Mouse (Mus musculus): Measurements from ENCODE around the gene Magi1.

Gene Magi1

DNA sequence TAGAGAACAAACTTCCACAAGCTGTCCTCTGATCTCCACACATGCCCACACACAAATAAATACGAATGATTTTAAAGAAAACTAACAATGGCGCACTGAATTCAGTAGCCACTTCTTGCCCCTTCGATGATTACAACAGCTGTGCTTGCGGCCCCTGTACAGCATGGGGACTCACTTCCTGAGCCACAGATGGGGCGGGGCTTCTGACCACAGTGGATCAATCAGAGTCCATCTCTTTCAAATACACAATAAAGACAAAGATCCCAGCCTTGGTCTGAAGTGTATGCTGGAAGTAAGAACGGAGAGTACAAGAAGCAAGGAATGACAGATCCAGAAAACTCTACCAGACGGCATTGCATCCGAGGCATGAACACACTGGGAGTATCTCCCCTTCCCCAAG is 120.8 kb downstream of the Magi1 start:
- DNase-seq (ENCODE audit: low spot score in 2 of 2) = no peak

- DNase-seq (ENCODE audit: low spot score in 2 of 2) = no peak
Observed at GRCm38 (mm10) chr6:94159256-94159655, 124.5 kb downstream of the Magi1 start.

- DNase-seq (ENCODE audit: low spot score in 2 of 2) = no peak
Observed at GRCm38 (mm10) chr6:94158119-94158848, 125.4 kb downstream of the Magi1 start.

DNA sequence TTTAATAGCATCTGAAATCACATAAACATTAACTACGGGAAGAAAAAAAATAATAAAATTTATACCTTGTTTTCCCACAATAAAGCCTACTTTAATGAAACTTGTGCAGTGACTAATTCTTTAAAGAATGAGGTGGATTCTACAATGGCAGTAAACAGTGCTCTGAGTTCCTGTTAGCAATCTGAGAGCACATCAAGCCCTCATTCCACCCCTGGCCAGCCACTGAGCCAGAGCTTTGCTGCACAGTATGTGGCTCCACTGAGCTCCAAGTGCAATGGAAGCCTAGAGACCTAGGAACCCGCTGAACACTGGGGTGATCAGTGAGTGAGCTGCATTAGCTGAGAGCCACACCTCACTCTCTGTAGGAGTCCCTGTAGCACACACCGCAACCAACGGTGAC is 127.7 kb downstream of the Magi1 start:
- no peak for DNase-seq (ENCODE audit: low spot score in 2 of 2)

GRCm38 (mm10) chr6:94154854-94155601 is 128.7 kb downstream of the Magi1 start:
- DNase-seq (ENCODE audit: low spot score in 2 of 2) = no peak

DNA sequence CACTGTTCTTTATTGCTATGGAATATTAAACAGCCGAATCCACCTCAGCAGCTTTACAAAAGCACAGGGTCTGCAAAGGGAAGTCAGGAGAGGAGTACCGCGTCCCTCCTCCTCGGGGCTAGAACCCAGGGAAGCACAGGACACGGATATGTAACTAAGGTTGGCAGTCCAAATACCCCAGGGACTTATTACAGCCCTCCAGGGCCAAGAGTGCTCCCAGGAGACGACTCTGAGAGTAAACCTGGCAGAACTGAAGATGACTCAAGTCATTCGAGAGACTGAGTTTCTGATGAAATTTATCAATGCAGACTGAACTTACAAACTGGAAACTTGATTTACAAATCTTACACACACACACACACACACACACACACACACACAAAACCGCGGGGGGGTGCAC is 130.8 kb downstream of the Magi1 start:
- DNase-seq (ENCODE audit: low spot score in 2 of 2) = no peak

GRCm38 (mm10) chr6:94150876-94151275 is 132.8 kb downstream of the Magi1 start:
- DNase-seq (ENCODE audit: low spot score in 2 of 2) = no peak

- no peak for DNase-seq (ENCODE audit: low spot score in 2 of 2)
Observed at GRCm38 (mm10) chr6:94149800-94150199, 133.9 kb downstream of the Magi1 start.

DNA sequence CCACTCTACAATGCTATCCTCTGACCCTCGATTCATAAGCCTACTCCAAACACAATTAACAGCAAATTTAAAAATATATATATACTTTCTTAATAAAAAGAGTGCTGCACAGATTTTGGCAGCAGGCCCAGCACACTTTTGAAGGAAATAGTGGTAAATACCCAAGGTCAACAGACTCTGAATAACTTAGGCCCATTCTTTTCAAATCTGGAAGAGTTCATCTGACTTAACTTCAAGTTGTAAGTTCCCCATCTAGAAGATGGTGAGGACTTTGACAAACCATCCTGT is 137.6 kb downstream of the Magi1 start:
- no peak for DNase-seq (ENCODE audit: low spot score in 2 of 2)

DNA sequence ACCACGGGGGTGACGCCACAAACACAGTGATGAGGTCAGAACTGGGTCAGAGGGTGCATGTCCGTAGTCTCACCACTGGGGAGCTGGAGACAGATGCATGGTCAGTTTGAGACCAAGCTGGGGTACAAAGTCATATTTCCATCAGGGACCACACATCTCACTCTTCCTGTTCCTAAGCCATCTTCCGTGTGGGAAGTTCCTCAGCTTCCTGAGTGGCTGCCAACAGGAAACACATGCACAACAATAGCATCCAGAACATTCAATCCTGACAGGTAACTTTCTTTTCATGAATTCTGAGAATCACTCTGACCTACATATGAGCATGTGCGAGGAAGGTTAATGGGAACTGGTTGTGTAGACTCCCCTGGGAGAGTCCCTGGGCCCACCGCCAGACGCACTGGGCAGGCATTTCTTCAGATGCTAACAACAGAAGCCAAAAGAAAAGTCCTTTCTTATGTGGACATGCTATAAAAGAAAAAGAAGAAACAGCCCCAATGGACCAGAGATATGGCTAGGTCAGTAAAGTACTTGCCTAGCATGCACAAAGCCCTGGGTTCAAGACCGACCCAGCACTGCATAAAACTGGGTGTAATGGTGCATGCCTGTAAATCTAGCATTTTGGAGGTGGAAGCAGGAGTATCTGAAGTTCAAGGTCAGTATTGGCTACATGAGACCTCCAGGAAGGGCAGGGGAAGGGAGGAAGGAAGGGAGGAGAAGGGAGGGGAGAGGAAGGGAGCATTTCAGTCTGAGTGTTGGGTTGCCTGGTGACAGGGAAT is 138.1 kb downstream of the Magi1 start:
- peak in 1 of 2 experiments; percentile 36 for DNase-seq (ENCODE audit: low spot score in 2 of 2)

DNA sequence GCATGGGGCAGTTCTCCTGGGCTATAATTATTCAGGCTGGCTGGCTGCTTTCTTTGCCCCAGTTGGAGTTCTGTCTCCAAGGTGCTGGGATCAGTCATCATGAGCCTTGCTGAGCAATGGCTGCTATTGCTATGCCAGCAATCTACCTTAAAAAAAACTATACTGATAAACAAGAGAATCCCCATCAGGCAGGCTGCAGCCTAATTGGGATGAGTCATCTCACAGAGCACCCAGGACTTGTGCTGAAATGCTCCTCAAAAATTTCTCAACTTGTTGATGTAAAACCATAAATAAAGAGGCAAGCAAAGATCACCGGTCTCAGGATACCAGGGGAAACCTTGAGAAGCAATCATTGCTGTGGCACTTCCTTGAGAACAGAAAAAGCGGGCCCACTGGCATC is 141.2 kb downstream of the Magi1 start:
- DNase-seq (ENCODE audit: low spot score in 2 of 2) = no peak

DNA sequence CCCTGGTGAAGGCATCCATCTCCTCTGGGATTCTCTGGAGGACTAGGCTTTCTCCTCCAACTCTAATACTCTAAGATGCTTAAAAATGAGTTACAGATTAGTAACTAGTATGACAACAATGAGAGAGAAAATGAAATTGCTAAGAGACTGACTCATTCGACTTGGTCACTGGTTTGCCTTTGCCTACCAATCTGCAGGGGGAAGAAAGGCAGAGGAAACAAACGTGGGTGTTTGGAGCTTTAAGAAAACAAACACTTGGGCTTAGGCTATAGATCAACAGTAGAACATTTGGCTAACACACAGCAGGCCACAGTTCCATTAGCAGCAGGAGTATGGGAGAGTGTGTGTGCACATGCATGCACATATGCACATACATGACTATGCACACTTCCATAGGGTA is 142.2 kb downstream of the Magi1 start:
- DNase-seq (ENCODE audit: low spot score in 2 of 2) = no peak

- no peak for DNase-seq (ENCODE audit: low spot score in 2 of 2)
Observed at GRCm38 (mm10) chr6:94139952-94140414, 143.7 kb downstream of the Magi1 start.

DNA sequence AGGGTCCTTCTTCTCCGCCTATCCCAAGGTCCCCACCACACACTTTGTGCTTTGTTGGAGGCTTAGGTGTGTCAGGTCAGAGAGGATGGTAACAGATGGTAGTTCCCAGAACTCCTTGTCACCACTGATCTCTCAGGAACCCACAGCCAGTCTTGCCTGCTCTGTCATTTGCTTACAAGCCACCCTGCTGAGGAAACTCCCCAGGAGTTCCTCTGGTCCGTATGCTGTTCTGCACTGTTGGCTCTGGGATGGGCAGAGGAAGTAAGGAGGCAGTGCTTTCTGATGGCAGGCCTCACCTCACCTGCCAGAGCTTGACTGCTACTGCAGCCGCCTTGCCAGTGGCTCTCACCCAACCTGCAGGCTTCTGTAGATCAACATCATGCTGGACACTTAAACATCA is 147.0 kb downstream of the Magi1 start:
- no peak for DNase-seq (ENCODE audit: low spot score in 2 of 2)

DNA sequence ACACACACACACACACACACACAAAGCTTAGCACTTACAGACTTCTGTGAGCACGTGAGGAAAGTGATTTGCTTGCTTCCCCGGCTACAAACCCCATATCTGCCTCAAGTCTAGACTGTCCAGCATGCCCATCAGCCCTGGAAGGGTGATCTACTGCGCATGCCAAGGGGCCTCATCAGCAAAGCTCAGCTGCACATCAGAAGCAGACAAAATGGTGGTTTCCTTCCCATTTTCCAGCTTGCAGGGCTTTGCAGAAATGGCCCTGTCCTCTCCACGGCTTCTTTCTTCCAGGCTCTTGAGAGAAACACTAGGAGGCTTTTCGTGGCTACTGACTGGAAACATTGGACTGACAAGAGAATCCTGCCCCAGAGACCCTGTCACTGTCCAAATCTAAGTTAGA is 149.6 kb downstream of the Magi1 start:
- DNase-seq (ENCODE audit: low spot score in 2 of 2) = no peak

GRCm38 (mm10) chr6:94131999-94132398 is 151.7 kb downstream of the Magi1 start:
- no peak for DNase-seq (ENCODE audit: low spot score in 2 of 2)

- no peak for DNase-seq (ENCODE audit: low spot score in 2 of 2)
Observed at GRCm38 (mm10) chr6:94130389-94130788, 153.3 kb downstream of the Magi1 start.

DNA sequence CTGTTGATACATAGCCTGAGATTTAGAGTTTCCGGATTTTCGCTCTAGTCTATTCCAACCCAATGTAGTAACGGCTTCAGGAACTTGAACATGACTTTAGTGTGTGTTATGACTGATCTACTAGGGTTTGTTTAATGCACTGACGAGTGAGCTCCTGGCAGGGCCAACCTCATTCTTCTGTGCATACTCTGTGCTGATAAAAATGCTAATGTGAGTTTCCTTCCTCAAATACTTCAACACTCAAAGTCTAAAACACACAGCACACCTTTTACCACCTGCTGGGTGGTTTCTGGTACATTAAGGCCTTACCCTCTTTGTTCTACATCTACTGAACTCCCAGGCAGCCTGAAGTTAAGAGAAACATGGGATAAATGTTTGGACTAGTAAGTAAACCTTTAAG is 157.0 kb downstream of the Magi1 start:
- no peak for DNase-seq (ENCODE audit: low spot score in 2 of 2)

DNA sequence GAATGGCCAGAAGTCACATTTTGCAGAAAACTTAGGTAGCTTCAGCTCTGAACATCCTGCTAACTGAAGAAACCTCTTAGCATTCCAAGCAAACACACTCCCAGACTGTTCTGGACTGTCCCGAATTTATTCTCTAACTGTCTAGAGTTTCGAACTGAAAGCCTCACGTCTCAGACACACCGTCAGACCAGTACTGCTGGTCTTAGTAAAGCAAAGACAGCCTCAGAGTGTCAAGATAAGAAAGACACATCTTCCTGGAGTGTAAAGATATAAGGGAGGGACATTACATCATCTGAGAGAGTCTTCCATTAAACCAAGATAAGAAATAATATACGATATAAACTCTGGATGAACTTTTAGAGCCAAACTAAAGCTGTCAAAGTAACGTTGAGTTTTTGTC is 158.6 kb downstream of the Magi1 start:
- no peak for DNase-seq (ENCODE audit: low spot score in 2 of 2)

DNA sequence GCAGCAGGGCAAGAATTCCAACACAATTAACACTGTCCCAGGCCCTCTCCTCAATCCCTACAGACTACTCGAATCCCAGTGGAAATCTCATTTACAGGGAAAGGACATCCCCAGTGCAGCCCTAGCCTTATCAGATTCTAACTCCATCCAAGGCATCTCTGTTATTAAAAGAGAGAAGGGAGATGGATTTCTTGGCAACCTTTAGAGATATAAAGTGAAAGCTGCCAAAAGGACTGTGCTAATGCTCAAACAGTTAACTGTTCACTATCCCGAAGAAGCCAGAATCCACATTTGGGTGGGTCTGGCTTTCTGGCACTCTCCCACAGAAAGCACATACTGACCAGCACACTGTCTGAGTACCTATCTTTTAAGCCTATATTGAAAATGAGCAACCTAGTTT is 159.4 kb downstream of the Magi1 start:
- no peak for DNase-seq (ENCODE audit: low spot score in 2 of 2)

DNA sequence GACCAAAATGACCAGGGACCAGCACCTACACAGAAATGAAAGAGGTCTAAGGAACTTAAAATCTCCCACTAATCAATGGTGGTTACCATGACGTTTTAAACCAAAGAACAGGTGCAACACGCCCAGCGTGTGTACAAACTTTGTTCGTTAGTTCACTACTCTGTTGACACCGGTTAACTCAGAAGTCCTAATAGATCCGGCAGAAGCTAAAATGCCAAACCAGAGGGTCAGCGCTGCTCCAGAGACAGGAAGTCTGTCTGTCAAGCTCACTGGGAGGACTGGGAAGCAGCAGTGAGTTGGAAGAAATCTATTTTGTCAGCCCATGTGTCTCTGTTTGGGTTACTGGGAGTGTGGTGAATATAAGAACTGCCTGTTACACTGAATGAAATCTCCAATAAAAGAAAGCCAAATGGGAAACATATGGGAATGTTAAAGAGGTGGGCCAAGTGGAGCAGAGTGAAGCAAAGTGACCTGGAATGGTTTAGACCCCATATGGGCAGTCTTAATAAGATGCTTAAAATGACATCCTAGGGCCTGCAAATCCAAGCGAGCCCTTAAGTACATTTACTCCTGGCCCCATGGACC is 161.1 kb downstream of the Magi1 start:
- no peak for DNase-seq (ENCODE audit: low spot score in 2 of 2)

GRCm38 (mm10) chr6:94121488-94121887 is 162.2 kb downstream of the Magi1 start:
- no peak for DNase-seq (ENCODE audit: low spot score in 2 of 2)
